Mouse (Mus musculus) thymus, adult 2 months (tissue): ENCODE measurements at regions not wholly inside any gene's neighbourhood (a gene's known extent, or its start where the extent isn't known, plus 50 kb on each side); places are given as distances from the start of the nearest gene placed in this dataset.

Source experiments
- DNase-seq: peaks from one replicate; pipeline ENCODE4 v3.0.0; 2021
- H3K27ac ChIP-seq: fragments of 200-500 bp; 2 replicates; pipeline ENCODE4 v1.5.1; 2012; ENCODE audit warnings: low read length, control low read depth; ENCODE audit not compliant: control insufficient read depth, insufficient read depth
- H3K27me3 ChIP-seq: fragments of 200-500 bp; 2 replicates; pipeline ENCODE4 v1.6.1; 2012; ENCODE audit warnings: mild to moderate bottlenecking, low read length, moderate library complexity, mixed read lengths; ENCODE audit not compliant: control insufficient read depth, insufficient read depth
- H3K36me3 ChIP-seq: fragments of 200-500 bp; 2 replicates; pipeline ENCODE4 v1.6.1; 2012; ENCODE audit warnings: mild to moderate bottlenecking, low read length, moderate library complexity; ENCODE audit not compliant: control insufficient read depth, insufficient read depth
- H3K4me1 ChIP-seq: fragments of 200-500 bp; replicated peaks from 2 replicates; pipeline ENCODE4 v1.6.1; 2012; ENCODE audit warnings: low read length; ENCODE audit not compliant: control insufficient read depth, insufficient read depth
- H3K4me3 ChIP-seq: fragments of 200-500 bp; 2 replicates; pipeline ENCODE4 v1.5.1; 2012; ENCODE audit warnings: mild to moderate bottlenecking, low read length, control low read depth, moderate library complexity; ENCODE audit not compliant: control insufficient read depth, insufficient read depth
- CTCF ChIP-seq: fragments of 200-500 bp; IDR thresholded peaks from 2 replicates; pipeline ENCODE4 v1.5.1; 2012; ENCODE audit warnings: mild to moderate bottlenecking, control low read depth, low read length, moderate library complexity, borderline replicate concordance; ENCODE audit not compliant: control insufficient read depth, poor library complexity, insufficient read depth; ENCODE audit errors: extremely low read depth
- POLR2A ChIP-seq: fragments of 200-500 bp; IDR thresholded peaks from 2 replicates; pipeline ENCODE4 v1.6.1; 2012; ENCODE audit warnings: mild to moderate bottlenecking, low read length, control low read depth, moderate library complexity; ENCODE audit not compliant: control insufficient read depth, poor library complexity, insufficient read depth; ENCODE audit errors: extremely low read depth
- WGBS: fragments of 180-500 bp; shearing (Covaris S2); methylation state at CpG from one replicate; pipeline ENCODE4 v1.1.7; 2018; 5-methylcytosine and 5-hydroxymethylcytosine counted together

DNA sequence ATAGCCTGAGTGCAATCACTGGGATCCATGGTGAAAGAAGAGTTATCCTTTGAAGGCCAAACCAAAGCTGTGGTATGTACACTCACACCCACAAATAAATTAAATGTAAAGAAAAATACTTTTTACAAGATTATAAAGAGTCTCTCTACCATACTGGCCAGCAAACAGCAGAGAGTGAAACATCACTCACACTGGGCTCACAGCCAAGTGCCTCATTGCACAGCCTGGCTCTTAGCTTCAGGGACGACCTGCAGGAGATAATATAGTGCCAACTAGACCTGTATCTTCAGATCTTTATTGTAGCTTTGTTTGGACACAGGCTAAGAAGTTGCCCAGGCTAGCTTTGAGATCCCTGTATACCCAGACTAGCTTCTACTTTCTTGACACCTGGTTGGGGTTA lies 174.1 kb upstream of the Irx5 start:
- no peaks in the 10 kb centered on the region for H3K27me3 ChIP-seq
- H3K4me3 ChIP-seq = no peak overlapping the region
- no peaks in the 10 kb centered on the region for H3K36me3 ChIP-seq
- no peak for DNase-seq
- 46% methylated on average over 1 of the region's 1 CpGs for WGBS
- H3K27ac ChIP-seq = no peak overlapping the region
- TF ChIP-seq CTCF (no peak), POLR2A (no peak)
- no peaks in the 10 kb centered on the region for H3K4me1 ChIP-seq

DNA sequence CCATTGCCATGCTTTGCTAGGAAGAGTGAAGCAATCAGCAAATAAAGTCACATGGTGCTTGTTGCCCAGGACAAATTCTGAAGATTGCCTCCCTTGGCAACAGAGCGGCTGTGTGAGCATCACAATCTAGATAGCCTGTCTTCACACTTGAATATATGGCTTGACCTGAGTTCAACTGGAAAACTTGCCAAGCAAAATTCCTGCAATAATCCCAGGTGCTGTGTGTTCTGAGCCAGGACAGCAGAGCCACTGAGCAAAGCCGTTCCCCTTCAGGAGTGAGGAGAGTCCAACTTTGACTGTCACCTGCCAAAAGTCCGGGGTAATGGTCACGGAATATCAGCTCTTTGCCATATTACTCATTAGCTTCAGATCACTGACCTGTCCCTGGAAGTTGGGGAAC lies 176.8 kb upstream of the Irx5 start:
- no peak overlapping the region for H3K27ac ChIP-seq
- TF ChIP-seq POLR2A (no peak), CTCF (no peak)
- no peak overlapping the region for H3K4me3 ChIP-seq
- 97% methylated on average over 4 of the region's 4 CpGs for WGBS
- H3K36me3 ChIP-seq = no peaks in the 10 kb centered on the region
- no peak for DNase-seq
- no peaks in the 10 kb centered on the region for H3K4me1 ChIP-seq
- H3K27me3 ChIP-seq = no peaks in the 10 kb centered on the region

DNA sequence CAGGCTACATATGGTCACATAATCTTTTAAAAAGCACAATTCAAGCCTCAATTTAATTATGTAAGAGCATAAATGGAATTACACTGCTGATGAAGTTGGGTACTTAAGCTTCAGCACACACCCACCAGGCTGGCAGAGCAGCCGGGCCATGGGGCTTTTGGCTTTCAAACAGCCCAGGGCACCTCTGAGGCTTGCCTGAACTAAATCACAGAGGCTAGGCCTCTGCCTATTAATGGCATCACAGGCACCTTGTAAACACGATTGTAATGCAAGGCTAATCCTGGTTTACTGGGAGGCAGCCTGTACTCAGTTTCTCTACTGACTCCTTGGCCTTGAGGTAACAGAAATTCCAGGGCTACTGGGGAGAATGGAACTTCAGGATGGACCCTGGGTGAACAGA lies 178.1 kb upstream of the Irx5 start:
- Histone ChIP-seq H3K36me3 (no peaks in the 10 kb centered on the region), H3K27me3 (no peaks in the 10 kb centered on the region), H3K27ac (no peak overlapping the region), H3K4me1 (no peaks in the 10 kb centered on the region), H3K4me3 (no peak overlapping the region)
- no peak for TF ChIP-seq CTCF
- TF ChIP-seq POLR2A = no peak
- DNase-seq = no peak
- 98% methylated on average over 2 of the region's 2 CpGs for whole genome bisulfite sequencing

DNA sequence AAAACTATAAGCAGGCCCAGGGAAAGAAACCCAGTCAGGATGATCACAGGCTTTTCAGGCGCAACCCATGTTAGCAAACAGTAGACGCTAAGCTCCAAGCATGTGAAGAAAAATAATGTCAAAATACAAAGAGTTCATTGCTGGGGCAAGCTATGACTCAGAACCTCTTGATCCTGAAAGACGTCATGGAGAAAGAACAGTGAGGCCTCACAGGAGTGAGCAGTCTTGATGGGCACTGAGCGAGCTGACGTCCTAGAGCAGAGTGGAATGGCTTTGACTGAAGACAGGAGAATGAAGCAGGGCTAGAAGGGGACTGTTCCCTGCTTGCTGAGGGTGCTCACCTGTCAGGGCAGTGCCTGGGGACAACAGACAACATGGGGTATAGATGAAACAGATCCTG lies 181.3 kb upstream of the Irx5 start:
- Histone ChIP-seq H3K4me1 (no peaks in the 10 kb centered on the region), H3K27me3 (no peaks in the 10 kb centered on the region), H3K27ac (no peak overlapping the region), H3K4me3 (no peak overlapping the region), H3K36me3 (no peaks in the 10 kb centered on the region)
- TF ChIP-seq CTCF = no peak
- 95% methylated on average over 5 of the region's 5 CpGs for WGBS
- no peak for DNase-seq

DNA sequence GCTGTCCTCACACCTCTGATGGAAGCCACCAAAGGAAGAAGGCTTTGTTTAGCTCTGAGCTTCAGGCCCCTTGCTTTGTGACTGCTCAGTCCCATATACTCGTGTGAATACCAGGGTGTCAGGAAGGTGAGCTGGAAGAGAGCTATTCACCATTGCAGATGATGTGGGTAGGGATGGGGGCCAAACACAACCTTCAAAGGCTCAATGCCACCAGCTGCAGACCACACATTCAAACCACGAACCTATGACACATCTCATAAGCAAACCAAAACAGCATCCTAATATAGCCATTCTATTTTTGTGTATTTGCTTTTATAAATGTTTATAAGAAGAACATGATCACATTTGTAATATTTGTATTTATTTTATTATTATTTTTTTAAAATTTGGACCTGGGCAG lies 183.3 kb upstream of the Irx5 start:
- Histone ChIP-seq H3K27ac (no peak overlapping the region), H3K27me3 (no peaks in the 10 kb centered on the region), H3K4me3 (no peak overlapping the region), H3K4me1 (no peaks in the 10 kb centered on the region), H3K36me3 (no peaks in the 10 kb centered on the region)
- WGBS = 9% methylated on average over 2 of the region's 2 CpGs
- no peak for TF ChIP-seq POLR2A
- no peak for TF ChIP-seq CTCF
- no peak for DNase-seq

DNA sequence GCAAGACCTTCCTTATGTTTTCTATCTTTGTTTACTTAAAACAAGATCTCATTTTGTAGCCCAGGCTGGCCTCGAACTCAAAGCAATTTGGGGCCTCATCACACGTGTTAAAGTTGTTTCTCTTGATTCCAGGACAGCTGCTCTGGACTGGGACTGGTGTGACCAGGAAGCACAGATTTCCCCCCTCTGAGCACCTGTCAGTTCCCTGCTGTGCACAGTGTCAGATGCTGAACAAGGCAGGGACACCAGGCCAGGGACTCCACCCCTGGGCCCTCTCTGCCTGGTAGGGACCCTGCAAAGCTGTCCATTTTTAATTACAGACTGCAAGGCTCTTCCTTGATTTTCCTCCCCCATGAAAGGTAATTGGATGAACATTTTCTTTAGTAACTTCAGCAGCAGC lies 185.8 kb upstream of the Irx5 start:
- no peaks in the 10 kb centered on the region for H3K27me3 ChIP-seq
- H3K36me3 ChIP-seq = no peaks in the 10 kb centered on the region
- TF ChIP-seq POLR2A (no peak), CTCF (no peak)
- no peak for DNase-seq
- no peak overlapping the region for H3K4me3 ChIP-seq
- no peak overlapping the region for H3K27ac ChIP-seq
- H3K4me1 ChIP-seq = no peaks in the 10 kb centered on the region
- 74% methylated on average over 2 of the region's 2 CpGs for WGBS

DNA sequence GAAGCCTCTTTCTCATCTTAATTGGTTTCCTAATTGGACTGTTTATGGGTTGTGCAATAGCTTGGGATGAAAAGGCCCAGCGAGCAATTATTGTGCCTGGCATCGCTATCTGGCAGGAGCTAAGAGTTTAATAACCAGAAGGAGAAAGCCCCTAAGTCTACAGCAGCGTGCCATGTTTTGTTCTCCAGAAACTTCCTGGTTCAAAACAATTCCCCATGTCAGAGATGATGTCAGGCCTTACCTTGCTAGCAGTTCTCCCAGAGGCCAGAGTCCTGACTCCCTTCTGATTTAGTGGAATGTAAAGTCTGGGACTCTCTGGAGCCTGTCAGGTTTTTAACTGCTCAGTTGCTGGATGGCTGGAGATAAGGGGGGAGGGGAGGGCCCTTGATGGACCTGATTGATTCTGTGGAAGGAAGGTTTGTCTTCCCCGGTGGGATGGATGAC lies 190.1 kb upstream of the Irx5 start:
- H3K36me3 ChIP-seq = no peaks in the 10 kb centered on the region
- no peak for DNase-seq
- no peak overlapping the region for H3K27ac ChIP-seq
- no peak for TF ChIP-seq POLR2A
- no peak for TF ChIP-seq CTCF
- no peaks in the 10 kb centered on the region for H3K27me3 ChIP-seq
- H3K4me3 ChIP-seq = no peak overlapping the region
- WGBS = 90% methylated on average over 4 of the region's 4 CpGs
- H3K4me1 ChIP-seq = no peaks in the 10 kb centered on the region
